Mouse (Mus musculus) gastrocnemius, adult 8-10 months (tissue): ENCODE data around the gene Flvcr1. TPM values are rescaled to one million over a fixed set of nuclear protein-coding genes. Genes with fewer than 3 reads are reported as not detected.

Source experiments
- DNase-seq, 2 experiments: peaks; one replicate each; pipeline ENCODE4 v3.0.0; 2022; ENCODE audit warnings: low spot score in 2 of 2
- total RNA-seq, 4 experiments: library from RNA; stranded (reverse); gene quantifications; 2 replicates each; pipeline ENCODE4 v1.2.4; 2022

Gene Flvcr1
- total RNA-seq: 10 to 100 TPM in 2 of 4 experiments, 1 to 10 TPM in 2; 8.3 to 17.1 (median 10.4) TPM

DNA sequence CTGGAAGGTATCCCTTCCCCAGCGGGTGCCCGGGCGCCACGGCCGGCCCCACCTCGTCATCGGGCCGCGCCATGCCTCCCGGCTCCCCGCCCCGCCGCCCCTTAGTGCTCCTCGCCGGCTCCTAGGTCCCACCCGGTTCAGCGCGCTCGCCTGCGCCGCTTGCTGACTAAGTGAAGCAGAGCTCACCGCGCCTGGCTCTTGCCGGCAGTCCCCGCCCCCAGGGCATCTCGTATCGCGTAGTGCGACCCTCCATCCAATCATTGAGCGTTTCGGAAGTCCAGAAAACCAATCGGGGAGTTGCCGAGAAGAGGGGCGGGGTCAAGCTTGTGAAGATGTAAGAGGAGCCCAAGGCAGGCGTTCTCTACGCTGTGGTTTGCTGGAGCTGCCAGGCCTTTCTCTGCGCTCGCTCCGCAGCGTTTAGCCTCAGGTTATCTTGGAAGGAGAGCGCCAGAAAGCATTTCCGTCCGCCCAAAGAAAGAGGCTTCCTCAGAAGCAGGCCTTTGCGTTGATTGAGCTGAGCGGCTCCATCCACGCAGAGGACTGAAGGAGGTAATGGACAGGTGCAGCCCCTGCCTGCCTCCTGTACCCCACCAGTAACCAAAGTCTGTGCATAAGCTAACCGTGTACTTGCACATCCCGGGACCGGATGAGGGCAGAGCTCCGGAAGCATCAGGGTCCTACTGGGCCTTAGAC lies at the start of gene Flvcr1:
Flvcr1 (minus strand) TSS at position 138 of the 693 bp plus-strand sequence.
- DNase-seq: peak; percentile 98 to 99

DNA sequence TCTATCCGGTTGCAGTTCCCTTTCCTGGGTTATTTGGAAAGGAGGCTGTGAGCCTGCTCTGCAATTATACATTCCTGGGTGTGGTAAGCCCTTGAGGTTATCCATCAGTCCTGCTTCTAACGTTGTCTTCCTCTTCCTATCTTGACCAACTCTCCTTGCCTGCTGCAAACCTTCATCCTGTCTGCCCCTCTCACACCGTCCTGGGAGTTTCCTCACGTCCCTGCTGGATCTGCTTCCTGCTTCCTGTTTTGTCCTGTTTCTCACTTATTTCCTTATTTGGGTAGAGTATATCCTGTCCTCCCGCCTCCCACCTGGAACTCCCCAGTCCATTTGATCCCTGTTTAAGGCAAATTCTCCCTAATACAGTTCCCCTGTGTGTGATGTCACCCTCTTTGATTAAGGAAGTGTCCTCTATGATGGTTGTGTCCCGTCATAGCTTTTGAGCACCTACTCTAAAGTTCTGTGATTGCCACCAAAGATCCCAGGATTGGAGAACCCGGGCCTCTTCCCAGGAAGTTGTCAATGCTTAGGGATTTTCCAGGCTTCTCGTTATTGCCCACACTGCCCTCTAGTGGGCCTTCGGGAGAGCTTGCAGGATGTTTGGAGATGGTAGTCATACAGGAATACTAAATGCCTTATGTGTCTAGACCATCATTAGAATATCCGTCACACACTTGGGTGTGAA lies 49.4 kb upstream of the Flvcr1 start:
- DNase-seq: peak in 1 of 2 experiments; percentile 38

DNA sequence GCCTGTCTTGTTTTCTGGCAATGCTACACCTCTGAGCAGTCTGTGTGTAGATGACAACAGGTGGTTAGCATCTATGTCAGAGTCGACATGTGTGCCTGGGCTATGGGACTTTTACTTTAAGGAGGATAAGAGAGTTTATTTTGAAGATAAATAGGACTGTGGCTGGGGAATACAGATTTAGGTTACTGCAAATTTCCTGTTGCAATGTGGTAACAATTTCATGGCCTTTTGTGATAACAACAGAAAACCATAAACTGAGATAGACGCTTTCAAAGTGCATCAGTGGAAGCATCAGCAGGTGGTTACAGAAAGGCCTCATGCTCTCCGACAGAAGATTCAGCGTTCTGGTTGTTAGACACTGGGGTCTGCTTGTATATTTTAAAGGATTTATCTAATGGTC lies 47.5 kb upstream of the Flvcr1 start:
- no peak for DNase-seq

DNA sequence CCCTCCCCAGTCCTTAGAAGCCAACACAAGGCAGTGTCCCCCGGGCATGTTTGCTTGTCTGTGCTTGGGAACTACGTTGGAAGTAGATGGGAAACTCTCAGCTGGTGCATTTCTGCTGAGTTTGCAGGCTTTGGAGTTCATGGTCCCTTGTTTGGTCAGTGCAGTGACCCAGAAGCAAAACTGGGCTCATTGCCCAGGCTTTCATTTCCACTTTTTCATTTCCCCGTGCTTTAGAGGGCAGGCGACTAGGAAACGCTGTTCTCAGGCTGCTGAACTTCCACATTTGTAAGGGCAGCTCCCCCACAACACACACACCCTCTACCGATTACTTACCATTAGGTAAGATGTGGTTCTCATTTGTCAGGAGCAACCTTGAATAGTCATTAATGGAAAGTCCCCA lies 47.0 kb upstream of the Flvcr1 start:
- no peak for DNase-seq

DNA sequence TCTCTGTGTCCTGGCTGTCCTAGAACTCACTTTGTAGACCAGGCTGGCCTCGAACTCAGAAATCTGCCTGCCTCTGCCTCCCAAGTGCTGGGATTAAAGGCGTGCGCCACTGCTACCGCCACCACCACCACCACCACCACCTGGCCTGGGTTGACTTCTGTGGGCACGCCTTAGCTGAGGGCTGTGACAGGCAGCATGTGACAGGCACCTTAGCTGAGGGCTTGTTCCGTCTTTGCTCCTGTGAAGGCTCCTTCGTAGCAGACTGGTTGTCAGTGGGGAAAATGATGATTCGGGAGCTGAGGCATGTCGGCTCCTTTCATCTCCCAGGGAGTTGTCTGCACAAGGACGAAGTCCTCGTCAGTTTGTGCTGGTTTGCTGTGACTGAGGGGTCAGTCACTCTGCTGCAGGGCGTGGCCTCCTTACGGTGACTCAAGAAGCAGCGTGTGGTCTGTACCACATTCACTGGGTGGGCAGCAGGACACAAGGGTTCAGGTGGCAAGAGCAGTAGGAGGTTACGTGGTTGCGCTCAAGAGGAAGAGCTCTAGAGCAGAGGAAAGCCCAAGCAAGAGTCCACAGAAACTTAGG lies 46.5 kb upstream of the Flvcr1 start:
- no peak for DNase-seq

DNA sequence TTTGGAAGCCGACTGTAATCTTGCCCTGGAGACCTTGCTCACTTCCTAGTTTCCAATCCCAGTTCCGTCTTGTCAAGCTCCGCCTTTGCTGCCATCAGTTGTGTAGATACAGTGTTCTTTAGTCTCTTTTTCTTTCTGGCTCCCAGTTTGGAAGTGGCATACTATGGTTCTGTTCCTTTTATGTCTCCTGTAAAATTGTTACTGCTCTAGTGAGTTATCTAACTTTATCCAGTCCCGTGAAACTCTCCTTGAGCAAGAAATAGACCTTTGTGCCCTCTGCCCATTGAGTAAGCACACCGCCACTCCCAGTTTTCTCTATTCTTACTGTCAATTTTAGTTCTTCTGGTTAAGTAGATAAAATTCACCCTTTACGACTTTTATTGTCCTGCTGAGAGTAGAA lies 45.7 kb upstream of the Flvcr1 start:
- no peak for DNase-seq

DNA sequence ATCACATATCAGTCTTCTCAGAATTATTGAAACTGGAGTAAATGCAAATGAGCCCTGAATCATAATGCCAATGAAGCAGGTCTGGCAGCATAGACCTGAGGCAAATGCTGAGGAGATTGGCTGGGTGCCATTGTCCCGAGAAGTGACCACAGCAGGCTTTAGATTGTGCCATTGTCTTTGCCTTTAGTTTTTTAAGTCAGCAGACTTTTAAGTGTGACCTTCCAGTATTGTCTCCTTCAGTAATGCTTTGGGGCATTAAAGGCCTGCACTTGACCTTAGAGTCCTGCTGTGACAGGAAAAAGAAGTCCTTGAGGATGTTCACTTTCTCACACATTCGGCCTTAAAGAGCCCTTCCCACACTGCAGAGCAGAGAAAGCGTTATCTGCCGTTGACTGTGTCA lies 44.3 kb upstream of the Flvcr1 start:
- no peak for DNase-seq

DNA sequence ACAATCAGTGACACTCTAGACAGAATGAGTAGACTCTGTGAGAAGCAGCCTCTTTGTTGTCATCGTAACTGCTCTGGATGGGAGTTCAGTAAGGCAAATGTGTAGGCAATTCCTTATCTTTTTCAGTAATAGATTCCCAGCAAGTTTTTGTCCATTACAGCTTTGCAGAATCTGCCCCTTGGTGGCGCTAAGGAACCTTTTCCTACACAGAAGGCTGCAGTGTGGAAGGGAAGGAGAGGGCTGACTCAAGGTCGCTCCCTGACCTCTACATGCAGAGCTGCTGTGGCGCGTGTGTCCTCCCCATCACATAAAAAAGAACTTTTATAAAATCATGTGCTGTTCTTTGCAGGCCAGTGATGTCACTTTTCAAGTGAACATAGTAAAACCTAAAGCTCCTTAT lies 42.4 kb upstream of the Flvcr1 start:
- DNase-seq: no peak

DNA sequence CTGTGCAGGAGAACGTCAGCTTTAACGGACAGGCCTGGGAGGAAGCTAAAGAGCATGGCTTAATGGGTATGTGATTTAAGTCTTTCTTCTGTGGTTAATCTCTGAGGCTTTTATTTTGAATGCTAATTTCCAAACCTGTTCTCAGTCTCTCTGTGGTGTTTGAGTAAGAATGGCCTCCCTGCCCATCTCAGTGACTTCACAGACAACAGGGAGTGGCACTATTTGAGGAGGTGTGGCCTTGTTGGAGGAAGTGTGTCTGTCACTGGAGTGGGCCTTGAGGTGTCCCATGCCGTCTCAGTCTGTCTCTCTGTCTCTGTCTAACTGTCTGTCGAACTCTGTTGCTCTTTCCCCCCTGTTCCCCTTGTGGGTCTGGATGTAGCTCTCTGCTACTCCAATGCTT lies 39.2 kb upstream of the Flvcr1 start:
- no peak for DNase-seq

DNA sequence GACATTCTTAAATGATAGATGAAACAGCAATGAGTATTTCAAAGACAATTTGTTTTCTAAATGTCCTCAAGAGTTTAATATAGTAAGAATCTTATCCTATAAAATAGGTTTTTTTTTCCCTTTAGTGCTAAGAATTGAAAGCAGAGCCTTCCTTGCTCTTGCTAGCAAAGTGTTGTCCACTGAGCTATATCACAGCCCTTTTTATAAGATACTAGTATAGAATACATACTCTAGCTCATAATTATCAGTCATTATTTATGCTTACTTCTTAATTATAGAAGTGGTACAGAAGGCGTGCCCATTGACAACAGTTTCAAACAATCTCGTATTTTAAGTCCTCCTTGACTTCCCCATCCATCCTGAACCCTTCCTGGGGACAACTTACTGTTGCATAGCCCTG lies 38.6 kb upstream of the Flvcr1 start:
- no peak for DNase-seq

DNA sequence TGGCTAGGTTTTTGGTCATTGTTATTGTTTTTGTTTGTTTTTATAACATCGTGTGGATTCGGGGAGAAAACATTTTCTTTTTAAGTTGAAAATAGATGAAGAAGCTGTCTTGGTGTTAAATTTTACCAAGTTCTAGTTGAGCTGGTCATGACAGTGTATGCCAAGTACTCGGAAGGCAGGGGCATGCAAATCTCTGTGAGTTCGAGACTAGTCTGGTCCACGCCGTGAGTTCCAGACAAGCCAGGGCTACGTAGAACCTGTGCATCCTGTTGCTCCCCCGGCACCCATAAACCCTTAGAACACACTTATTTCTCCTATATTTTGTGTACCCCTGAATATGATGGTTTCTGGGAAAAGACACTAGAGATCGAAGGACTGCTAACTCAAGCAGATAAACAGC lies 37.7 kb upstream of the Flvcr1 start:
- DNase-seq: no peak

DNA sequence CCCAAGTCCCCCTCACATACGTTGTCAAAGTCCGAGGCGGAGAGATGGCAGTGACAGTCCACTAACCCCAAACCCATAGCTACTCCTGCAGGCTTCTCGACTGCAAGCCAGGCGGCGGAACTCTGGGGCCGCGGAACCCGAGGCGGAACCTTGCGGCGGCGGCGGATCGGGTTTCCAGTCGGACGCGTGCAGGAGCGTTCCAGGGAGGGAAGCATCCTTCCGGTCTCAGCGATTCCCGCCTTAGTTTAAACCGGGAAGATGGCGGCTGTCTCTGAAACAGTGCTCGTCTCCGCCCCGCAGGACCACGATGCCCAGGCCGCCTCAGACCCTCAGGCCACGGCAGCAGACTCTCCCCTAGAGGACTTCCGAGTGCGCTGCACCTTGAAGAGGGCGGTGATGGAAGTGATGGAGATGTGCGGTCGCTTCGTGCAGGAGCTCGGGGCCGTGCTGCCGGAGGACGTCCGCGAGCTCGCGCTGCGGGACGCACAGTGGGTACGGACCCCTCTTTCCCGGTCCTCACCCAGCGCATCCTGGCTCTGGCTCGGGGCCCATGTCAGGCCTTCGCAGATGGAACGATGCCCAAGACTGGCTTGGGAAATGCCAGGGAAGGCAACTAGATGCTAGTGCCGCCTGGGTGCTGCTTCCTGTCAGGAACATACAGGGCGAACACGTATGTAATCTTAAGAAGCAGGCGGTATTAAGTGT lies 37.0 kb upstream of the Flvcr1 start, which contains the start of the genes Tatdn3 and Nsl1:
Tatdn3 (minus strand) TSS at position 152 of the 705 bp plus-strand sequence.
Nsl1 (plus strand) TSS at position 232 of the 705 bp plus-strand sequence.
- peak; percentile 77 for DNase-seq

DNA sequence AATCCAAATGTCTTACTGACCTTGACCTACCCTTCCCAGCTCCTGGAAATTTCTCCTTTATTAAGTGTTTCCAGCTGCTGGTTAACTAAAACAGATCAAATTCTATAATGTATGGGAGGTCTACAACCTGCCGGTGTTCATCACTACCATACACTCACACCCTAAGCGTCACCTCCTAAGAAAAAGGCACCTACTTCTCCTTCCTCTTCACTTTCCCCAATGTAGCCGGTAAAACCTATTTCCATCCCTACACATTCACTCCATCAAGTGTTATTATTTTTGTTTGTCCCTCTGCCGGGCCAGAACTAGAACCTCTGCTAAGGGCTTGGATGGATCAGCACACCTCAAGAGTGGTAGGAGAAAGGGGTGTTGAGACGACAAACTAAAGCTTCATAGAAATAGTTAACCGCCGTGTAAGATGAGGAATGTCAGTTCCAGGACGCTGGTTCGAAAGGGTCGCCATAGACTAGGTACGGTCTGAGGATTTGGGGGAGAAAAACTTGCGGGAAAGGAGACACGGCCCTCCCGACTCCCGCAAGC lies 36.4 kb upstream of the Flvcr1 start:
- no peak for DNase-seq

DNA sequence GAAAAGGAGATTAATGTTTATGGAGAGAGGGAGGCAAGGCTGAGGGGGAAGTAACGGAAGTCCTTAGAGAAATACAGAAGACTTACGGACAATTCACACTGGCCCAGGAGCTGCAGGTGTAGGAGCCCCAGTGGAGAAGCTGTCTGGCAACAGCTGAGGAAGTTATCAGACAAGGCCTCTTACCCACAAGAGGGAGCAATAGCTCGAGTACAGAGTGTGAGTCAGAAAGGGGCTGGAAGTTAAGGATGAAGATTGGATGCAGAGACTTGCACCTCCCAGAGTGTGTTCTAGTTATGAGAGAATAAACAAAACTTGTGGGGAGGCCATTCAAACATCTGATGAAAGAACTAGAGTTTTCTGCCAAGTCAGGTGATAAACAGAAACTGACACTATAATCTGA lies 31.5 kb upstream of the Flvcr1 start:
- DNase-seq: no peak

DNA sequence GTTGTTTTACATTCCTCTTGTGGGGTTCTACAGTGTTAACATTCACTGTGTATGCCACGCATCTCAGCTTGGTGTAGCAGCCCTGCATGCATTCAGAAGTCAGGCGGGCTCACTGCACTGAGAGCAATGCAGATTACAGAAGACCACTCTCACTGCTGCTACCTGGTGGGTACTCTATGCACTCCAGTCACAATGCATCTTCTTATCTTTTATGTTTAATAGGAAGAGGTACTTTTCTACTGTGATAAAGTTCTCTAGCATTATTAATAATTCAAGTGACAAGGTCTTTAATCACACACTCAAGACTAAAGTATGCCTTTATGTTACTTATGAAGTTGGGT lies 29.5 kb upstream of the Flvcr1 start:
- DNase-seq: no peak

DNA sequence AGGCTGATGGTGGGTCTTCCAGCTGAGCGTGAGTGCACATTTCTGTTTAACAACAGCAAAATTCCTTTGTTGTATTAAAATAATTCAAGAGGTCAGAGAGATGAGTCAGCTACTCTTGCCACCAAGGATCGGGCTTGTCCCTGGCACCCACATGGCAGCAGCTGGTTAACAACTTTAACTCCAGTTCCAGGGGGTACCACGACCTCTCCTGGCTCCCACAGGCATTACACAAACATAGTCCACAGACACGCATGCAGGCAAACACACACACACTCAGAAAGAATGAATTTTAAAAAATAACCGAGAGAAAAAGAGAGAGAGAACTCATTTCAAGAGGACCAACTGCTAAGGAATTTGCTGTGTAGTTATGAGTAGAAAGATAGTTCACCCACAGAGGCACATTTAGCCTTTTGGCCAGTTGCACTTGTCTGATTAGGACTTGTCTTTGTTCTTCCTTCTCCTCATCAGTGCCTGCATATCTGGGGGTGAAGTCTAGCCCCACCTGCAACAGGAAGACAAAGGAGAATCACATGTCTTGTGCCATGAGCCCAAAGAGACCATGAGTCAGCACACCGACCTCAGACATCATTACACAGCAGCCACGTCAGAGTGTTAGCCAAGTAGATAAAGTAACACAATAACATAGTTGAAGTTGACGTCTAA lies 29.0 kb upstream of the Flvcr1 start:
- peak; percentile 29 to 33 for DNase-seq

DNA sequence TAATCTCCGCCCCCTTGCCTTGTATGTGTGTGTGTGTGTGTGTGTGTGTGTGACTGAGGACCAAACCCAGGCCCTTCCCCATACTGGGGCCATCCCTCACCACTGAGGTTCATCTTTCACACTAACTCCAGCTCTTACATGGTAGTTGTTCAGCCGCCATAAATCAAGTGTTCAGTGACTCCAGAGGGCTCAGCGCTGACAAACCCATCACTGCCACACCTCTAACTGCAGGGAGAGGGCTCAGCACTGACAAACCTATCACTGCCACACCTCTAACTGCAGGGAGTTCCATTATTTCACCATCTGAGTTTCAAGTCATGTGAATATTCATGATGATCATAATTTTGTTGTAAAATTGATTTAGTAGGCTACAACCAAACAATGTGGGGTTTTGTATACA lies 27.6 kb upstream of the Flvcr1 start:
- no peak for DNase-seq

DNA sequence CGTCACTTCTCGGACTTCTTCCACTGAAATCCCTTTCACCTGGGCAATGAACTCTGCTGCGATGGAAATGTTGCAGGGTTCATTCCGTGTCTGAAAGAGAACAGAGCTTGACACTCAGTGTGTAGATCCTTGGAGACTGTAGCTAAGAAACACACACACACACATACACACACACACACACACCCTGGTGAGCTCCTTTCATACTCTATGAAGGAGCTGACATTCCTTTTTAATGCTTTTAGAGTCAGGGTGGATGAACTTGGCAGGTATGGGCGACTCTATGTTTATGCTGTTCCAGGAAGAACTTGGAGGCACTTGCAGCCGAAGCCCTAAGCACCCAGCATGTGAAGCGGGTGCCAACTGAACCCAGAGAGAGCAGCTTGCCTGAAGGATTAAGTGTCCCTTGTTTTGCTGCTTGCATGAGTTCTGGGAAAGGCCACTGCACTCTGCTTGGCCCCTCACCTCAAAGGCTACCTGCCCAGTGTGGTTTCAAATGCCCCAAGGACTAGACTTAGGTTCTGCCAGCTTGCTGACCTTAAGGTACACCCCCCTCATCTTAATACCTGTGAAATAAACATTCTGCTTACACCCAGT lies 20.4 kb upstream of the Flvcr1 start:
- peak; percentile 61 to 81 for DNase-seq

DNA sequence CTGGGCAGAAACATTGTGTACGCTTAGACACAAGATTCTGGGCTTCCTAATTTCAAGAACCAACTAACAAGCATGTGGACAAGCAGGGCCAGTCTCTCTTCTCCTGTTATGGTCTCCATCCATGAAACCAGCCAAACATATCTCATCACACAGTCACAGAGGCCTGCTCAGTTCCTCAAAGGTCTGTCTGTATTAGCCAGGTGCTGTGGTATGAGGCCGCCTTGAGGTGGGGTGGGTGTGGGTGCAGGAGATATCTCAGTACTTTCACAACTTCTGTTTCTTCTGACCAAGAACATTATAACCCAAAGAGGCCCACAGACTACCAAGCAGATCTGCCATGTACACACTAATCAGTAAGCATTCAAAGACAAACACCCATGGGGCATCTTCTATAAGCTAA lies 19.3 kb upstream of the Flvcr1 start:
- no peak for DNase-seq

DNA sequence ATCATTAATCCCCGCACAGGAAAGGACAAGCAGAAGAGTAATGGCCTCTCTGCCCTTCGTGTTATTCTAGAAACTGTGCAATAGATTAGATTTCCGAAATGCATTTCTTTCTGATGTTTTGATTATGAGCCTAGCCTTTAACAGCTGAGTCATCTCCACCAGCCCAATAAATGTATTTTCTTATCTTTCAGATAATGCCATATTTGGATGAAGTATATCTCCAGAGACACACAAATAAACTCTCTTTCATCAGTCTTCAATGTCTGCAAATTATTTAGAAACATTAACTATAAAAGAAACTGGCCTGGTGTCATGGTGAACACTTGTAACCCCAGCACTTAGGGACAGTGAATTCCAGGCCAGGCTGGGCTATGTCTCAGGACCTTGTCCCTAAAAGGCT lies 16.7 kb upstream of the Flvcr1 start:
- DNase-seq: no peak

DNA sequence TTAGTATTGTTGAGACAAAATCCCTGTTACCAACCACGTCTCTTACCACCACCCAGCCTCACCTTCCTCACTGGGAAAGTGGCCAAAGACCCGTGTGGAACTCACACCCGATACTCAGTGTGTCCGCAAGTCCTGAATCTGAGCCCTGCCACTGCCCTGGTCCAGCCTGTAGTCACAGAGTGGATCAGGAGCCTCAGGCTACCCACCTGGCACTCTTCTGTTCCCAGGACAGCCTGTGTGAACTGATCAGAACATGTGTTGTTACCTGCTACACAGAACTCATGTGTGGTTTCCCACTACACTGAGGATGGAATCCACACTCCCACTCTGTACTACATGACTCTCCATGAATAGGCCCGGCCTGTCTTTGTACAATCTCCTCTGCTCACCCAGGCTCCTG lies 16.1 kb upstream of the Flvcr1 start:
- DNase-seq: no peak
